Comparison of ENCODE assay signal across 10 mouse cellular contexts in genomic region chr2:118542971-118543573, GRCm38 (mm10). TPM values are rescaled to one million over a fixed set of nuclear protein-coding genes. Genes with fewer than 3 reads are reported as not detected.
DNase-seq lines count a peak whose midpoint lies in the region; ATAC-seq and TF ChIP-seq lines count a peak whose summit lies in the region.
"Had no signal": no experiment of that assay in that cellular context is flagged by ENCODE, and none has a peak within 500 bp of the region (broad histone marks: within the 10 kb centered on the region; RNA-seq: fewer than 3 reads in every experiment).

No protein-coding gene starts in this region.

- H3K4me1 ChIP-seq in forebrain, embryonic 11.5 days (replicated peaks; ENCODE audit: control insufficient read depth, insufficient read depth, low read length) = peaks cover 7% of the 10 kb centered on the region; the same call in 1 of the 2 replicates
- H3K4me1 ChIP-seq in forebrain, embryonic 13.5 days = peaks cover 60% of the 10 kb centered on the region
- peaks cover 88% of the 10 kb centered on the region for H3K4me1 ChIP-seq in lung, embryonic 16.5 days (replicated peaks; ENCODE audit: control insufficient read depth, insufficient read depth, low read length)
- H3K4me1 ChIP-seq in embryonic fibroblast, embryonic 13.5 days (ENCODE audit: control insufficient read depth, insufficient read depth, low read length) = peaks cover 41% of the 10 kb centered on the region
- H3K4me1 ChIP-seq in neural tube, embryonic 13.5 days (replicated peaks) = peaks cover 80% of the 10 kb centered on the region

- no peak overlapping the region for H3K27ac ChIP-seq in forebrain, embryonic 11.5 days (ENCODE audit: low read depth, low read length)
- no peak overlapping the region for H3K27ac ChIP-seq in forebrain, embryonic 13.5 days
- H3K27ac ChIP-seq in lung, embryonic 16.5 days (ENCODE audit: low read length) = peak overlapping the region; percentile 97
- H3K27ac ChIP-seq in embryonic fibroblast, embryonic 13.5 days (ENCODE audit: insufficient read depth, low read length) = 0 out of 2 replicates have a peak overlapping the region, but pooled peaks have one; percentile 85
- no peak overlapping the region for H3K27ac ChIP-seq in neural tube, embryonic 13.5 days (replicated peaks)

- no peak overlapping the region for H3K4me2 ChIP-seq in forebrain, embryonic 11.5 days (ENCODE audit: low read depth, low read length, severe bottlenecking)
- no peak overlapping the region for H3K4me2 ChIP-seq in forebrain, embryonic 13.5 days
- H3K4me2 ChIP-seq in lung, embryonic 16.5 days (ENCODE audit: low read depth, low read length) = no peak overlapping the region
- 0 out of 2 replicates have a peak overlapping the region, but pooled peaks have one; percentile 88 for H3K4me2 ChIP-seq in neural tube, embryonic 13.5 days

- WGBS in forebrain, embryonic 11.5 days = 91% methylated on average over 1 of the region's 1 CpGs
- 100% methylated on average over 1 of the region's 1 CpGs for WGBS in forebrain, embryonic 13.5 days
- 80% methylated on average over 1 of the region's 1 CpGs for WGBS in lung, embryonic 16.5 days
- 100% methylated on average over 1 of the region's 1 CpGs for WGBS in neural tube, embryonic 13.5 days

- ATAC-seq in forebrain, embryonic 11.5 days (replicated peaks; ENCODE audit: low FRiP score) = no peak
- ATAC-seq in forebrain, embryonic 13.5 days = no peak
- no peak for ATAC-seq in lung, embryonic 16.5 days (ENCODE audit: low read depth)
- ATAC-seq in neural tube, embryonic 13.5 days (ENCODE audit: low read depth) = no peak
- ATAC-seq: Patski had no signal

- H3K27me3 ChIP-seq in forebrain, embryonic 11.5 days (ENCODE audit: control insufficient read depth, insufficient read depth, low read length) = peaks cover 3% of the 10 kb centered on the region
- H3K27me3 ChIP-seq in forebrain, embryonic 13.5 days = peaks cover 15% of the 10 kb centered on the region
- H3K27me3 ChIP-seq in lung, embryonic 16.5 days (ENCODE audit: control insufficient read depth, insufficient read depth, low read depth, low read length) = no peaks in the 10 kb centered on the region
- H3K27me3 ChIP-seq in neural tube, embryonic 13.5 days = peaks cover 4% of the 10 kb centered on the region
- H3K27me3 ChIP-seq: Patski had no signal

- peak; percentile 32 for DNase-seq in forebrain, embryonic 11.5 days (ENCODE audit: low spot score)
- no peak for DNase-seq in lung, postnatal 10 days
- no peak for DNase-seq in layer of hippocampus, adult 8-10 months (ENCODE audit: low spot score in 2 of 2)
- no peak for DNase-seq in gastrocnemius, postnatal 36 days
- DNase-seq: right cerebral cortex, adult 18-20 months had no signal

- no peaks in the 10 kb centered on the region for H3K9me3 ChIP-seq in forebrain, embryonic 11.5 days (ENCODE audit: control insufficient read depth, low read length)
- H3K9me3 ChIP-seq in forebrain, embryonic 13.5 days (replicated peaks) = no peaks in the 10 kb centered on the region
- H3K9me3 ChIP-seq in lung, embryonic 16.5 days (ENCODE audit: control insufficient read depth, low read length) = no peaks in the 10 kb centered on the region
- H3K9me3 ChIP-seq in neural tube, embryonic 13.5 days = no peaks in the 10 kb centered on the region

- TF ChIP-seq POLR2A in embryonic fibroblast, embryonic 13.5 days (IDR thresholded peaks at IDR 0.05; ENCODE audit: low read depth, low read length) = no peak

- no peaks in the 10 kb centered on the region for H3K36me3 ChIP-seq in forebrain, embryonic 11.5 days (ENCODE audit: control insufficient read depth, insufficient read depth, low read length)
- H3K36me3 ChIP-seq in forebrain, embryonic 13.5 days (ENCODE audit: poor library complexity, severe bottlenecking) = 0 out of 2 replicates have a peak, but pooled peaks cover 2% of the 10 kb centered on the region
- H3K36me3 ChIP-seq in lung, embryonic 16.5 days (ENCODE audit: control insufficient read depth, insufficient read depth, low read length) = 0 out of 2 replicates have a peak, but pooled peaks cover 2% of the 10 kb centered on the region
- H3K36me3 ChIP-seq in neural tube, embryonic 13.5 days = 0 out of 2 replicates have a peak, but pooled peaks cover 5% of the 10 kb centered on the region

- no peak for TF ChIP-seq CTCF in embryonic fibroblast, embryonic 13.5 days (IDR thresholded peaks at IDR 0.05; ENCODE audit: borderline replicate concordance, insufficient read depth, low read length)

- no peak overlapping the region for H3K9ac ChIP-seq in forebrain, embryonic 11.5 days (ENCODE audit: low read length)
- H3K9ac ChIP-seq in forebrain, embryonic 13.5 days = no peak overlapping the region
- peak overlapping the region; percentile 40 for H3K9ac ChIP-seq in lung, embryonic 16.5 days (ENCODE audit: low read length)
- H3K9ac ChIP-seq in neural tube, embryonic 13.5 days = no peak overlapping the region

- intact Hi-C loops in gastrocnemius, postnatal 36 days (cut with DNase I) = no loop called here

- H3K4me3 ChIP-seq in forebrain, embryonic 11.5 days (ENCODE audit: low read depth, low read length) = no peak overlapping the region
- H3K4me3 ChIP-seq in forebrain, embryonic 13.5 days = no peak overlapping the region
- H3K4me3 ChIP-seq in lung, embryonic 16.5 days (ENCODE audit: low read length) = no peak overlapping the region
- no peak overlapping the region for H3K4me3 ChIP-seq in embryonic fibroblast, embryonic 13.5 days (ENCODE audit: insufficient read depth, low read length)
- no peak overlapping the region for H3K4me3 ChIP-seq in neural tube, embryonic 13.5 days

RNA-seq across cellular contexts. Expression of gene Bmf, which starts 6.4 kb away (rescaled TPM):
- polyA plus RNA-seq in forebrain, embryonic 11.5 days (2014; fragmentation: Nextera tagmentation; extraction: Ambion mirVana) = 2.4 and 6.0 TPM in 2 replicates
- polyA plus RNA-seq in forebrain, embryonic 13.5 days (2015; fragmentation: Nextera tagmentation; extraction: Ambion mirVana) = 1.6 and 2.8 TPM in 2 replicates
- 4.7 and 6.7 TPM in 2 replicates for polyA plus RNA-seq in lung, embryonic 16.5 days (2015; fragmentation: Nextera tagmentation; extraction: Ambion mirVana)
- polyA plus RNA-seq in embryonic fibroblast, embryonic 13.5 days (2011; ENCODE audit: insufficient read length, low read depth, missing spikeins) = 2.7 and 10.1 TPM in 2 replicates
- 3.3 and 4.6 TPM in 2 replicates for polyA plus RNA-seq in neural tube, embryonic 13.5 days (2015; fragmentation: Nextera tagmentation; extraction: Ambion mirVana)
- total RNA-seq in layer of hippocampus, adult 8-10 months (2022) = 1 to 10 TPM; 2.0 to 8.6 (median 4.1) TPM
- 1 to 10 TPM; 2.9 to 6.0 TPM for total RNA-seq in gastrocnemius, postnatal 36 days (2021)

RNA-seq across cellular contexts. Expression of gene Bub1b, which starts 54.9 kb away (rescaled TPM):
- polyA plus RNA-seq in forebrain, embryonic 11.5 days (2014; fragmentation: Nextera tagmentation; extraction: Ambion mirVana) = 146 and 148 TPM in 2 replicates
- polyA plus RNA-seq in forebrain, embryonic 13.5 days (2015; fragmentation: Nextera tagmentation; extraction: Ambion mirVana) = 80.7 and 85.2 TPM in 2 replicates
- 105 and 106 TPM in 2 replicates for polyA plus RNA-seq in lung, embryonic 16.5 days (2015; fragmentation: Nextera tagmentation; extraction: Ambion mirVana)
- polyA plus RNA-seq in embryonic fibroblast, embryonic 13.5 days (2011; ENCODE audit: insufficient read length, low read depth, missing spikeins) = 44.7 and 75.2 TPM in 2 replicates
- polyA plus RNA-seq in neural tube, embryonic 13.5 days (2015; fragmentation: Nextera tagmentation; extraction: Ambion mirVana) = 14.9 and 16.7 TPM in 2 replicates
- total RNA-seq in layer of hippocampus, adult 8-10 months (2022) = 1 to 10 TPM; 2.1 to 3.3 (median 2.3) TPM
- 1 to 10 TPM; 1.0 to 1.4 TPM for total RNA-seq in gastrocnemius, postnatal 36 days (2021)

Comparison
In these comparisons a context has a peak if more than half of its experiments do, and no peak if none do; other contexts are left out.
1. H3K27ac ChIP-seq: peak in lung, embryonic 16.5 days (single experiment) and embryonic fibroblast, embryonic 13.5 days (single experiment); none in forebrain, embryonic 11.5 days (single experiment), forebrain, embryonic 13.5 days (single experiment) and neural tube, embryonic 13.5 days (single experiment).